21 mouse cellular contexts compared by ENCODE assay signal in genomic region chr9:92991759-92992158, GRCm38 (mm10).
DNase-seq lines count a peak whose midpoint lies in the region; ATAC-seq and TF ChIP-seq lines count a peak whose summit lies in the region.
"Had no signal": no experiment of that assay in that cellular context is flagged by ENCODE, and none has a peak within 500 bp of the region (broad histone marks: within the 10 kb centered on the region; RNA-seq: fewer than 3 reads in every experiment).

No protein-coding gene starts in this region.

- DNase-seq in embryo, embryonic 10.5 days (ENCODE audit: low spot score), result peak; percentile 14
- DNase-seq in embryo, embryonic 9.5 days (ENCODE audit: extremely low spot score), result no peak
- DNase-seq in hindbrain, embryonic 14.5 days (ENCODE audit: low spot score), result no peak
- DNase-seq in hindbrain, embryonic 10.5 days (ENCODE audit: low spot score), result no peak
- peak; percentile 68 for DNase-seq in brain, embryonic 14.5 days (ENCODE audit: low read depth)
- no peak for DNase-seq in right cerebral cortex, postnatal 10 days (ENCODE audit: low spot score in 2 of 2)
- DNase-seq: adrenal gland, postnatal 25 days; cerebellum, adult 11-12 months; cerebellum, postnatal 36 days; heart, postnatal 14 days; kidney, adult 2 months; kidney, postnatal 25 days; thymus, postnatal 14 days had no signal

- no peak overlapping the region for H3K4me2 ChIP-seq in hindbrain, embryonic 14.5 days (replicated peaks)
- H3K4me2 ChIP-seq in neural tube, embryonic 14.5 days (ENCODE audit: low read depth, low read length), result no peak overlapping the region
- H3K4me2 ChIP-seq: embryonic facial prominence, embryonic 13.5 days; heart, embryonic 11.5 days had no signal

- no peak overlapping the region for H3K27ac ChIP-seq in hindbrain, embryonic 14.5 days
- no peak overlapping the region for H3K27ac ChIP-seq in hindbrain, embryonic 10.5 days
- H3K27ac ChIP-seq in neural tube, embryonic 14.5 days (ENCODE audit: low read depth, low read length), result no peak overlapping the region
- H3K27ac ChIP-seq: embryonic facial prominence, embryonic 13.5 days; liver, embryonic 14.5 days; macrophage had no signal

- H3K27me3 ChIP-seq in hindbrain, embryonic 14.5 days (ENCODE audit: control insufficient read depth, insufficient read depth, low read length), result no peaks in the 10 kb centered on the region
- H3K27me3 ChIP-seq in hindbrain, embryonic 10.5 days (ENCODE audit: insufficient read depth, poor library complexity, severe bottlenecking), result no peaks in the 10 kb centered on the region
- H3K27me3 ChIP-seq in neural tube, embryonic 14.5 days (ENCODE audit: control insufficient read depth, insufficient read depth, low read length), result no peaks in the 10 kb centered on the region
- H3K27me3 ChIP-seq: embryonic facial prominence, embryonic 13.5 days had no signal

- H3K4me1 ChIP-seq in hindbrain, embryonic 14.5 days (replicated peaks; ENCODE audit: control insufficient read depth, insufficient read depth, low read length), result 0 out of 2 replicates have a peak, but pooled peaks cover 4% of the 10 kb centered on the region
- H3K4me1 ChIP-seq in hindbrain, embryonic 10.5 days (replicated peaks), result peaks cover 3% of the 10 kb centered on the region; the same call in 1 of the 2 replicates
- H3K4me1 ChIP-seq in neural tube, embryonic 14.5 days (ENCODE audit: control insufficient read depth, insufficient read depth, low read length), result no peaks in the 10 kb centered on the region
- H3K4me1 ChIP-seq: embryonic facial prominence, embryonic 13.5 days had no signal

- H3K4me3 ChIP-seq in hindbrain, embryonic 14.5 days (replicated peaks; ENCODE audit: low read length), result no peak overlapping the region
- no peak overlapping the region for H3K4me3 ChIP-seq in hindbrain, embryonic 10.5 days
- H3K4me3 ChIP-seq in neural tube, embryonic 14.5 days (ENCODE audit: low read depth, low read length), result no peak overlapping the region
- H3K4me3 ChIP-seq: embryonic facial prominence, embryonic 13.5 days had no signal

- no peak for TF ChIP-seq POLR2A in brain, embryonic 14.5 days (IDR thresholded peaks at IDR 0.05; ENCODE audit: borderline replicate concordance, extremely low read depth, insufficient read depth, insufficient read length, poor library complexity, severe bottlenecking)

- no peak for TF ChIP-seq CTCF in brain, embryonic 14.5 days (IDR thresholded peaks at IDR 0.05; ENCODE audit: borderline replicate concordance, extremely low read depth, insufficient read depth, insufficient read length)

- no peaks in the 10 kb centered on the region for H3K36me3 ChIP-seq in hindbrain, embryonic 14.5 days (replicated peaks; ENCODE audit: control insufficient read depth, insufficient read depth)
- no peaks in the 10 kb centered on the region for H3K36me3 ChIP-seq in hindbrain, embryonic 10.5 days
- H3K36me3 ChIP-seq in neural tube, embryonic 14.5 days (ENCODE audit: control insufficient read depth, insufficient read depth, low read length), result no peaks in the 10 kb centered on the region
- H3K36me3 ChIP-seq: embryonic facial prominence, embryonic 13.5 days; G1E had no signal

- no peak overlapping the region for H3K9ac ChIP-seq in hindbrain, embryonic 14.5 days
- no peak overlapping the region for H3K9ac ChIP-seq in neural tube, embryonic 14.5 days (replicated peaks; ENCODE audit: low read depth, low read length)
- H3K9ac ChIP-seq: embryonic facial prominence, embryonic 13.5 days; liver, embryonic 14.5 days had no signal

- WGBS in hindbrain, embryonic 14.5 days, result 21% methylated on average over 6 of the region's 6 CpGs
- 47% methylated on average over 6 of the region's 6 CpGs for WGBS in hindbrain, embryonic 10.5 days
- WGBS in neural tube, embryonic 14.5 days, result 22% methylated on average over 6 of the region's 6 CpGs

- no peaks in the 10 kb centered on the region for H3K9me3 ChIP-seq in hindbrain, embryonic 14.5 days (ENCODE audit: control insufficient read depth, low read length)
- H3K9me3 ChIP-seq in hindbrain, embryonic 10.5 days, result peaks cover 3% of the 10 kb centered on the region; the same call in 1 of the 2 replicates
- H3K9me3 ChIP-seq in neural tube, embryonic 14.5 days (ENCODE audit: control insufficient read depth, low read length), result no peaks in the 10 kb centered on the region

- peak; percentile 43; the same call in 1 of the 2 replicates for ATAC-seq in hindbrain, embryonic 14.5 days (ENCODE audit: low FRiP score)
- peak; percentile 46; the same call in 1 of the 2 replicates for ATAC-seq in neural tube, embryonic 14.5 days (ENCODE audit: low read depth)
- ATAC-seq: activated CD4-positive, CD25-positive, alpha-beta regulatory T cell, adult 4 months; CD4-positive, CD25-positive, alpha-beta regulatory T cell, adult 4 months had no signal

Comparison
In these comparisons a context has a peak if more than half of its experiments do, and no peak if none do; other contexts are left out.
1. DNase-seq: peak in embryo, embryonic 10.5 days (single experiment) and brain, embryonic 14.5 days (single experiment); none in embryo, embryonic 9.5 days (single experiment), hindbrain, embryonic 14.5 days (single experiment), hindbrain, embryonic 10.5 days (single experiment) and right cerebral cortex, postnatal 10 days (0 of 2).